Mouse (Mus musculus) liver, embryonic 11.5 days (tissue): Measurements from ENCODE around the gene Ada. TPM values are rescaled to one million over a fixed set of nuclear protein-coding genes. Genes with fewer than 3 reads are reported as not detected.
A peak's percentile ranks its signal among the peaks of the same experiment; 100 is the strongest.
"Not testable (repeated sequence)": the region's sequence is repeated elsewhere in the genome, so short reads cannot be mapped to it uniquely, and the experiment has no call there.

Experiments
- ATAC-seq: fragments of 200-750 bp; cut with Nextera tagmentation; replicated peaks from 2 replicates; pipeline ENCODE4 v1.8.0; 2017; ENCODE audit warnings: moderate number of reproducible peaks, mild to moderate bottlenecking, moderate TSS enrichment, moderate library complexity; ENCODE audit not compliant: low FRiP score
- DNase-seq: peaks from one replicate; pipeline ENCODE4 v3.0.0-alpha.2; 2017; ENCODE audit warnings: low spot score
- H3K27ac ChIP-seq: fragments of 300-500 bp; sonication (generic); 2 replicates; pipeline ENCODE4 v1.5.1; 2014; ENCODE audit warnings: mild to moderate bottlenecking, low read depth, low read length, control low read depth
- H3K27me3 ChIP-seq: fragments of 300-500 bp; sonication (generic); replicated peaks from 2 replicates; pipeline ENCODE4 v1.6.1; 2014; ENCODE audit warnings: low read length, mixed read lengths; ENCODE audit not compliant: control insufficient read depth, insufficient read depth
- H3K36me3 ChIP-seq: fragments of 300-500 bp; sonication (generic); 2 replicates; pipeline ENCODE4 v1.6.1; 2014; ENCODE audit warnings: mild to moderate bottlenecking, low read length, moderate library complexity, mixed read lengths; ENCODE audit not compliant: control insufficient read depth, insufficient read depth
- H3K4me1 ChIP-seq: fragments of 300-500 bp; sonication (generic); replicated peaks from 2 replicates; pipeline ENCODE4 v1.6.1; 2014; ENCODE audit warnings: low read length, mixed read lengths; ENCODE audit not compliant: control insufficient read depth, insufficient read depth
- H3K4me2 ChIP-seq: fragments of 300-500 bp; sonication (generic); 2 replicates; pipeline ENCODE4 v1.6.1; 2014; ENCODE audit warnings: mild to moderate bottlenecking, control low read depth, moderate library complexity
- H3K4me3 ChIP-seq: fragments of 300-500 bp; sonication (generic); 2 replicates; pipeline ENCODE4 v1.5.1; 2014; ENCODE audit warnings: low read depth, low read length, control low read depth
- H3K9ac ChIP-seq: fragments of 300-500 bp; sonication (generic); 2 replicates; pipeline ENCODE4 v1.6.1; 2014; ENCODE audit warnings: low read depth, low read length, control low read depth
- H3K9me3 ChIP-seq: fragments of 300-500 bp; sonication (generic); 2 replicates; pipeline ENCODE4 v1.6.1; 2016; ENCODE audit warnings: low read length, inconsistent platforms, mixed read lengths; ENCODE audit not compliant: control insufficient read depth
- WGBS: fragments of 180-500 bp; shearing (Covaris S2); extraction: QIAGEN DNeasy Blood & Tissue Kit; methylation state at CpG from one replicate; pipeline ENCODE4 v1.1.7; 2014; 5-methylcytosine and 5-hydroxymethylcytosine counted together
- polyA plus RNA-seq: library from polyadenylated mRNA; unstranded; fragments of >200 nt; fragmentation: Nextera tagmentation; extraction: Ambion mirVana; gene quantifications from 2 replicates; pipeline ENCODE4 v1.2.1, GENCODE M21; 2014

Ada gene
- polyA plus RNA-seq, 1 experiment from 2014 or later: 10.2 TPM

DNA sequence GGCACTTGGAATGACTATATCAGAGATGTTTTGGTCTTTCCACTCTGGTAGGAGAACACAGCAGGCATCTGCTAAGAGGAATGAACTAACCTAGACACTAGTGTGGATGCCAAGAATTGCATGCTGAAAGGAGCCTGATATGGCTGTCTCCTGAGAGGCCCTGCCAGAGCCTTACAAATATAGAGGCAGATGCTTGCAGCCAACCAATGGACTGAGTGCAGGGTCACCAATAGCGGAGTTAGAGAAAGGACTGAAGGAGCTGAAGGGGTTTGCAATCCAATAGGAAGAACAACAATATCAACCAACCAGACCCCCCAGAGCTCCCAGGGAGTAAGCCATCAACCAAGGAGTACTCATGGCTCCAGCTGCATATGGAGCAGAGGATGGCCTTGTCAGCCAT, 61.7 kb downstream of the Ada start:
- WGBS: 88% methylated on average over 1 of the region's 1 CpGs
- not testable (repeated sequence) for H3K4me3 ChIP-seq, H3K27ac ChIP-seq, H3K36me3 ChIP-seq, H3K27me3 ChIP-seq, ATAC-seq, DNase-seq, H3K9ac ChIP-seq, H3K4me2 ChIP-seq, H3K9me3 ChIP-seq
- H3K4me1 ChIP-seq: peaks cover 81% of the 10 kb centered on the region

DNA sequence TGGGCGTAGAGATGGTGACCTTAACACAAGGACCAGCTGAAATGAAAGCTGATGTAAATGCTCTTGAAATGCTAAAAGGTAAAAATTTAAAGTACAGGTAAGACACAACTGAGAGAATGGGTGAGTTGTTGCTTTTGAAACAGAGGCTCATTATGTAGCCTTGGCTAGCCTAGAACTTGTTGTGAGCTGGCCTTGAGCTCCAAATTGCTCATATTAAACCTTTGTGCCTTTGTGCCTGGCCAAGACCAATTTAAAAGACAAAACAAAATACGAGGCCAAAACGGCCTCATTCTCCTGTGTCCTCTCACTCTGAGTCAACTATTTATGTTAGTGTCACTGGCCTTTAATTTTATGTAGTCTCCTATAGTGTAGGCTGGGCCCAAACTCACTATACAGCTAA, 63.2 kb downstream of the Ada start:
- Histone ChIP-seq H3K36me3 (no peaks in the 10 kb centered on the region), H3K4me1 (peaks cover 70% of the 10 kb centered on the region), H3K9me3 (no peaks in the 10 kb centered on the region), H3K27me3 (no peaks in the 10 kb centered on the region), H3K4me2 (peak overlapping the region; percentile 41), H3K4me3 (no peak overlapping the region), H3K27ac (peak overlapping the region; percentile 49; the same call in 1 of the 2 replicates), H3K9ac (no peak overlapping the region)
- 80% methylated on average over 3 of the region's 3 CpGs for WGBS
- ATAC-seq: no peak
- no peak for DNase-seq

DNA sequence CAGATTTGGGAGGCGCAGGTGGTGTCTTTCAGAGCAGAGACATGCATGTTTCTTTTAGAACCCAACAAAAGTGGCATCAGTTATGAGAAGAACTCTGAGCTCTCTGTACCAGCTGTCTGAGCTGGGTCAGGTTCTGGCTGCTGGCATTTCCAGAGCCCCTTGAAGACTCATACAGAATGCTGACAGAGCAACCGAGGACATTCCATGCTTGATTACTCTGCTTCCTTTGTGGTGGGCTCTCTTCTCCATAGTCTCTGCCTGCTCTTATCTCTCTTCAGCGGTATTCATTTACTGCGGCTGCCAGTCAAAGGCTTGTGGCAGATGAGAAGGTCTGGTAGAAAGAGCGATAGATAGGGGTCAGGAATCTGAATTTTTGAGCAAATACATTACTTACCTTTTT, 63.8 kb downstream of the Ada start:
- no peaks in the 10 kb centered on the region for H3K27me3 ChIP-seq
- H3K27ac ChIP-seq: peak overlapping the region; percentile 54
- no peak overlapping the region for H3K4me3 ChIP-seq
- no peaks in the 10 kb centered on the region for H3K9me3 ChIP-seq
- H3K36me3 ChIP-seq: no peaks in the 10 kb centered on the region
- no peak for DNase-seq
- peak; percentile 66 for ATAC-seq
- no peak overlapping the region for H3K9ac ChIP-seq
- H3K4me1 ChIP-seq: peaks cover 64% of the 10 kb centered on the region
- WGBS: 33% methylated on average over 5 of the region's 5 CpGs
- peak overlapping the region; percentile 41 for H3K4me2 ChIP-seq

DNA sequence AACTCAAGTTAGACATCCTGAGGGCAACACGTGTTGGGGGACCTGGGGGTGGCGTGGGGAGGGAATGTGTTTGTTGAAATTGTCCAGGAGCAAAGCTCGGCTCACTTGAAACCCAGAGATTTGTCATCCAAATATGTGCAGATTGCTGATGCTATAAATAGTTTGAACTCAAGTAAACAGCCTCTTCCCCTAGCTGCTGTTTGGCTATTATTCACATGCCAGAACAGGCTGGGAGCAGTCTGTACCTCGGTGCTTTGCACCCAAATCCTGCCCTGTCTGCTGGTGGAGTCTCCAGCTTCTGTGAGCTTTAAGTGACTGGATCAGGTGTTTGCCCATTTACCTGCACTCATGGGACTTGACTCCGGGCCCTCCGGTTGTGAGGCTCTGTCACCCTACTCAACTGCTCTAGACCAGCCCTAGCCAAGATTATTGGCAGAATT, 64.3 kb downstream of the Ada start:
- Histone ChIP-seq H3K4me3 (no peak overlapping the region), H3K9ac (no peak overlapping the region), H3K36me3 (no peaks in the 10 kb centered on the region), H3K27ac (peak overlapping the region; percentile 54), H3K4me2 (peak overlapping the region; percentile 41), H3K9me3 (no peaks in the 10 kb centered on the region), H3K4me1 (peaks cover 61% of the 10 kb centered on the region), H3K27me3 (no peaks in the 10 kb centered on the region)
- ATAC-seq (no peak), DNase-seq (no peak)
- 53% methylated on average over 6 of the region's 6 CpGs for WGBS

DNA sequence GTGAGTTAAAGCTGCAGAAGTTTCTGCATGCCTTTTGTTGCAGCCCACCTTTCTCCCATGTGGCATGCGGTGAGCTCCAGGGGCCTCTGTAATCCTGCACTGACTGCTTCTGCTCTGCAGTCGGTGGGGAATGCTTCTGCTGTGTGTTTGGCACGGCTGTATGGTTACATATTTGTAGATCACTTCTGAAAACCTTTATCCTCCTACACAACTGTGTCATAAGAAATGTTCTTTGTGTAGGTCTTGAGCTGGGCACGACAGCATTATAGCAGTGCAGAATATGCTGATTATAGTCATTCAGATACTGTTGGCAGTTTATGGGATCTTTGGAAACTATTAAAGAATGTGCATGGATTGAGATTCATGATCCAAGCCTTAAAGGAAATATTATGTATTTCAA, 64.8 kb downstream of the Ada start:
- WGBS: 61% methylated on average over 4 of the region's 4 CpGs
- H3K4me2 ChIP-seq: no peak overlapping the region
- no peak overlapping the region; the same call in 1 of the 2 replicates for H3K27ac ChIP-seq

DNA sequence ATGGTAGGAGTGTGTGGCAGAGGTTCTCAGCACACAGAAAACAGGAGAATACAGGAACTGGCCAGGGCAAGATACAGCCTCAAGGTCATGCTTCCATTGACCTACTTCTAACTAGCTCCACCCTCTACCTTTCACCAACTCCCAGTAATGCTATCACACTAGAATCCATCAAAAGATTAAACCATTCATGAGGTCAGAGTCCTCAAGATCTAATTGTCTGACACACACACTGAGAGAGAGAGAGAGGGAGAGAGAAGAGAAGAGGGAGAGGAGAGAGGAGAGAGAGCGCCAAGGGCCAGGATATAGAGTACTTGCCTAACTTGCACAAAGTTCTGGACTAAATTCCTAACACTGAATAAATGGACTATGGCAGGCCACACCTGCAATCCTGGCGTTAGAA, 67.7 kb downstream of the Ada start:
- H3K4me1 ChIP-seq: peaks cover 29% of the 10 kb centered on the region
- DNase-seq (no peak), ATAC-seq (no peak)
- H3K27ac ChIP-seq: no peak overlapping the region
- H3K27me3 ChIP-seq: no peaks in the 10 kb centered on the region
- WGBS: 79% methylated on average over 2 of the region's 2 CpGs
- no peak overlapping the region for H3K4me2 ChIP-seq
- H3K9me3 ChIP-seq: no peaks in the 10 kb centered on the region
- H3K4me3 ChIP-seq: no peak overlapping the region
- no peak overlapping the region for H3K9ac ChIP-seq
- no peaks in the 10 kb centered on the region for H3K36me3 ChIP-seq

More for the DNA sequence above, 64.8 kb downstream of the Ada start:
- H3K27me3 ChIP-seq: no peaks in the 10 kb centered on the region
- H3K9me3 ChIP-seq: no peaks in the 10 kb centered on the region
- H3K9ac ChIP-seq: no peak overlapping the region
- no peak overlapping the region for H3K4me3 ChIP-seq
- ATAC-seq (no peak), DNase-seq (no peak)
- no peaks in the 10 kb centered on the region for H3K36me3 ChIP-seq
- H3K4me1 ChIP-seq: peaks cover 56% of the 10 kb centered on the region

DNA sequence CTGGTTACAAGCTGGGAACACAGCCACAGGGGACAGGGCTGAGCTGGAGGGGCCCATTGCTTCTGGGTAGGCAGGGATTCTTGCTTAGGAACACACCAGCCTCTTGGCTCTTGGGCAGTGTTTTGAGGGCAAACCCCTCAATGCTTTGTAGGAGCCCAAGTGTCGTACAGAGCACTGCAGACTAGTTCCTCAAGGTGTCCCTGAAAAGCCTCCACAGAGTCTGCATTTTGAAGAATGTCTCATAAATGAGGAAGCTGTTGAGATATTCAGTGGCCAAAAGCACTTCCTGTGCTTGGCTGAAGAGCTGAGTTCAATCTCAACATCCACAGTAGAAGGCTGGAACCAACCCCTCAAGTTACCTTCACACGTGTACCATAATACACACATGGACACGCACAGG, 73.3 kb downstream of the Ada start:
- no peaks in the 10 kb centered on the region for H3K36me3 ChIP-seq
- ATAC-seq (no peak), DNase-seq (no peak)
- H3K4me1 ChIP-seq: peaks cover 19% of the 10 kb centered on the region
- no peak overlapping the region for H3K4me2 ChIP-seq
- no peak overlapping the region for H3K9ac ChIP-seq
- H3K27ac ChIP-seq: 0 out of 2 replicates have a peak overlapping the region, but pooled peaks have one; percentile 15
- 80% methylated on average over 3 of the region's 3 CpGs for WGBS
- H3K9me3 ChIP-seq: no peaks in the 10 kb centered on the region
- H3K27me3 ChIP-seq: no peaks in the 10 kb centered on the region
- no peak overlapping the region for H3K4me3 ChIP-seq

Other genes with a start within 250 kb of the Ada start
- gene Hnf4a, start 243.4 kb downstream of the Ada start, polyA plus RNA-seq: 18.9 and 20.0 TPM in 2 replicates
- gene Ttpal, start 147.9 kb downstream of the Ada start, polyA plus RNA-seq: 26.1 and 29.2 TPM in 2 replicates
- gene Serinc3, start 105.1 kb downstream of the Ada start, polyA plus RNA-seq: 116 TPM in 2 replicates
- 178 and 186 TPM in 2 replicates for gene Pkig, start 91.9 kb downstream of the Ada start, polyA plus RNA-seq
- not detected in 2 replicates for gene Ccn5, start 70.6 kb upstream of the Ada start, polyA plus RNA-seq
- gene Kcnk15, start 103.4 kb upstream of the Ada start, polyA plus RNA-seq: not detected in 2 replicates
- 0.08 and 0.11 TPM in 2 replicates for gene Rims4, start 168.4 kb upstream of the Ada start, polyA plus RNA-seq
- 228 and 233 TPM in 2 replicates for gene Ywhab, start 244.7 kb upstream of the Ada start, polyA plus RNA-seq